Mouse (Mus musculus) myocyte (in vitro differentiated cells): ENCODE results near the gene Bach2. TPM values are rescaled to one million over a fixed set of nuclear protein-coding genes. Genes with fewer than 3 reads are reported as not detected.

Experiments used
- H3K27me3 ChIP-seq: one replicate; pipeline ENCODE4 v1.6.1; 2011; ENCODE audit not compliant: control insufficient read depth, insufficient read depth, insufficient read length
- H3K36me3 ChIP-seq: one replicate; pipeline ENCODE4 v1.6.1; 2011; ENCODE audit not compliant: control insufficient read depth, insufficient read depth
- H3K4me2 ChIP-seq: one replicate; pipeline ENCODE4 v1.6.1; 2011; ENCODE audit warnings: low read depth, control low read depth
- H3K4me3 ChIP-seq: one replicate; pipeline ENCODE4 v1.5.1; 2011; ENCODE audit warnings: mild to moderate bottlenecking, control low read depth, moderate library complexity
- H3K79me2 ChIP-seq: one replicate; pipeline ENCODE4 v1.6.1; 2011; ENCODE audit not compliant: control insufficient read depth, insufficient read depth
- H3ac ChIP-seq: one replicate; pipeline ENCODE4 v1.6.1; 2011; ENCODE audit not compliant: control insufficient read depth, insufficient read length
- CEBPB ChIP-seq: IDR thresholded peaks from 2 replicates; pipeline ENCODE4 v1.6.1; 2011; ENCODE audit warnings: mild to moderate bottlenecking, moderate library complexity; ENCODE audit not compliant: poor library complexity, insufficient read depth, severe bottlenecking
- E2F4 ChIP-seq: IDR thresholded peaks from one replicate; pipeline ENCODE4 v1.6.1; 2011; ENCODE audit warnings: mild to moderate bottlenecking, control low read depth, moderate library complexity; ENCODE audit not compliant: insufficient read depth
- MAX ChIP-seq: IDR thresholded peaks from one replicate; pipeline ENCODE4 v1.6.1; 2011; ENCODE audit warnings: low read depth, mild to moderate bottlenecking, control low read depth
- MYOD1 ChIP-seq, 3 experiments: IDR thresholded peaks; one replicate each; pipeline ENCODE4 v1.6.1; 2011; ENCODE audit warnings: control low read depth in 2 of 3, low read depth in 2 of 3, mild to moderate bottlenecking in 2 of 3, moderate library complexity in 1 of 3; ENCODE audit not compliant: insufficient read length in 2 of 3, control insufficient read depth in 1 of 3
- MYOG ChIP-seq, 3 experiments: IDR thresholded peaks; one replicate each; pipeline ENCODE4 v1.6.1; 2011; ENCODE audit warnings: control low read depth in 2 of 3, low read depth in 2 of 3, mild to moderate bottlenecking in 2 of 3; ENCODE audit not compliant: insufficient read length in 2 of 3, control insufficient read depth in 1 of 3, insufficient read depth in 1 of 3
- POLR2A ChIP-seq: IDR thresholded peaks from one replicate; pipeline ENCODE4 v1.6.1; 2011; ENCODE audit warnings: low read depth, mild to moderate bottlenecking, control low read depth, moderate library complexity; ENCODE audit not compliant: insufficient read length
- POLR2AphosphoS2 ChIP-seq: IDR thresholded peaks from one replicate; pipeline ENCODE4 v1.6.1; 2011; ENCODE audit warnings: low read depth, control low read depth; ENCODE audit not compliant: insufficient read length
- REST ChIP-seq: IDR thresholded peaks from one replicate; pipeline ENCODE4 v1.6.1; 2011; ENCODE audit warnings: mild to moderate bottlenecking, control low read depth, moderate library complexity; ENCODE audit not compliant: insufficient read depth, insufficient read length
- SRF ChIP-seq: IDR thresholded peaks from one replicate; pipeline ENCODE4 v1.6.1; 2011; ENCODE audit warnings: low read depth; ENCODE audit not compliant: control insufficient read depth, insufficient read length
- TCF12 ChIP-seq: IDR thresholded peaks from one replicate; pipeline ENCODE4 v1.6.1; 2011; ENCODE audit warnings: mild to moderate bottlenecking, control low read depth; ENCODE audit not compliant: poor library complexity, insufficient read depth, severe bottlenecking
- TCF3 ChIP-seq: IDR thresholded peaks from one replicate; pipeline ENCODE4 v1.6.1; 2011; ENCODE audit warnings: low read depth, control low read depth; ENCODE audit not compliant: insufficient read length
- USF1 ChIP-seq: IDR thresholded peaks from one replicate; pipeline ENCODE4 v1.6.1; 2011; ENCODE audit warnings: low read depth, mild to moderate bottlenecking, control low read depth, moderate library complexity
- polyA plus RNA-seq: library from polyadenylated mRNA; unstranded; fragments of >200 nt; fragmentation: generic; extraction: Trizol; gene quantifications from one replicate; pipeline ENCODE4 v1.2.1, GENCODE M21; 2012; ENCODE audit warnings: missing spikeins

Gene Bach2
- polyA plus RNA-seq, 1 experiment = 0.29 TPM

GRCm38 (mm10) chr4:32358602-32359464, 120.2 kb downstream of the Bach2 start:
- no peaks in the 10 kb centered on the region for H3K27me3 ChIP-seq
- no peak overlapping the region for H3ac ChIP-seq
- no peaks in the 10 kb centered on the region for H3K79me2 ChIP-seq
- peak overlapping the region; percentile 12 for H3K4me2 ChIP-seq
- no peak for TF ChIP-seq E2F4
- no peak for TF ChIP-seq MYOD1 (IDR thresholded peaks at IDR 0.05; ENCODE audit: control insufficient read depth in 1 of 3, insufficient read length in 2 of 3, low read depth in 2 of 3)
- no peak for TF ChIP-seq POLR2AphosphoS2
- TF ChIP-seq TCF3 = no peak
- TF ChIP-seq CEBPB = no peak
- TF ChIP-seq POLR2A = no peak
- TF ChIP-seq TCF12 = no peak
- no peak for TF ChIP-seq MAX
- no peak for TF ChIP-seq MYOG (IDR thresholded peaks at IDR 0.05; ENCODE audit: control insufficient read depth in 1 of 3, insufficient read depth in 1 of 3, insufficient read length in 2 of 3, low read depth in 2 of 3)
- TF ChIP-seq SRF = no peak
- TF ChIP-seq REST = no peak
- TF ChIP-seq USF1 = no peak
- H3K4me3 ChIP-seq = no peak overlapping the region
- H3K36me3 ChIP-seq = no peaks in the 10 kb centered on the region

DNA sequence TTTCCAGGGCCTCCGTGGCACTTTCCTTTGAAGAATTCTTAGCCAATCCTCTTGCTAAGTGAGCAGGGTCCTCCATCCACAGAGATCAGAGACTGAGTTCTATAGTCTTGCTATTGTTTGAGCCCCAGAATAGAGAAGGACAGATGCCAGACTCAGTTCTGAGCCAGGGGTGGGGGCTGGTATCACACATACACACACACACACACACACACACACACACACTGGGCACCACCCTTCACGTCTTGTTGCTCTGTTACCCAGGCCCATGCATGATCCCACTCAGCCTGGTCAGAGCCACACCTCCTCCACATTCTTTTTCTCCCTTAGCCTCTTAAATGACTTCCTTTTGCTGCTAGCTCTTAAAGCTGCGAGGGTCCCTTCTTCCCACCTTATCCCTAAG, 121.0 kb downstream of the Bach2 start:
- TF ChIP-seq SRF = no peak
- TF ChIP-seq POLR2AphosphoS2 = no peak
- no peak for TF ChIP-seq CEBPB
- TF ChIP-seq REST = no peak
- TF ChIP-seq USF1 = no peak
- no peak for TF ChIP-seq TCF3
- Histone ChIP-seq H3K36me3 (no peaks in the 10 kb centered on the region), H3K4me2 (no peak overlapping the region), H3ac (no peak overlapping the region), H3K27me3 (no peaks in the 10 kb centered on the region), H3K4me3 (no peak overlapping the region), H3K79me2 (no peaks in the 10 kb centered on the region)

DNA sequence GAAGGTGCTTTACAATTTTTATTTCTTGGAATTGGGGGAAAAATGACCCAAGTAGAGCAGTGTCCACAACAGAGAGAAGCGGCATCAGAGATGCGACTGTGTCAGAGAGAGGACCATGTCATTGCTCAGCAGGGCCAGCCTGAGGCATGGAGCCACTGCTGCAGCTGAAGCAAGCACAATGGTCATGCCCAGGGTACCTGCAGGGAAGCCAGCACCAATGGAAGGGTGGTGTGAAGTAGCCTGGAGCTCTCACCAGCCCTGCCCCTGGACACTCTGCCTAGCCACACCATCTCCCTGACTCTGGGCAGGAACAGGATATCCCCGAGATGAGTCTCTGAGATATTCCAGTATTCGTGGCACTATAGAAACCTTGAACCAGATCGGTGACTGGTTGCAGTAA, 121.9 kb downstream of the Bach2 start:
- TF ChIP-seq TCF3 = no peak
- TF ChIP-seq CEBPB = no peak
- TF ChIP-seq POLR2A = no peak
- no peak overlapping the region for H3ac ChIP-seq
- H3K27me3 ChIP-seq = no peaks in the 10 kb centered on the region
- no peaks in the 10 kb centered on the region for H3K79me2 ChIP-seq
- no peak overlapping the region for H3K4me3 ChIP-seq
- no peaks in the 10 kb centered on the region for H3K36me3 ChIP-seq
- no peak overlapping the region for H3K4me2 ChIP-seq

DNA sequence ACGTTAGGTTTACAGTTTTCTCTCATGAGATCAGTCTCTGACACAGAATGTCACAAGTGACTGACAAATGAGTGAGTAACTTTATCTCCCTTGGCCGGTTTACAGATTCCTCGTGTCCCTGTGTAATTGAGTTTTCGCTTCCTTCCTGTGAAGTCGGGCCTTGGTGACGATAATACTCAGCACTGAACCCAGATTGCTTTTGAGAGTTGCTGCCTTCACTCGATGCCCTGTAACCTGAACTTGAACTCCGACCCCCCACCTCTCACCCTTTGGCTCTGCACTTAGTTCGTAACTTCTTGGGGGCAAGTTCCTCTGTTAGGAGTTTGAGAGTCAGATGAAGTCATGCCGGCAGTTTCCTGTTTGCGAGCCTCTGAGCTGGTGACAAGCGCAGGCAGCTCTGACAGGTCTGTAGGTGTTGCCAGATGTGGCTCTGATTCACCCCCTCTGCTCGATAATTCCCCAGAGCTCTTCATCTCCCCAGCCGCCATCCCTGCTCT, 124.9 kb downstream of the Bach2 start:
- TF ChIP-seq MAX = no peak
- TF ChIP-seq POLR2AphosphoS2 = no peak
- no peak for TF ChIP-seq E2F4
- TF ChIP-seq USF1 = no peak
- no peak for TF ChIP-seq MYOD1 (IDR thresholded peaks at IDR 0.05; ENCODE audit: control insufficient read depth in 1 of 3, insufficient read length in 2 of 3, low read depth in 2 of 3)
- TF ChIP-seq SRF = no peak
- TF ChIP-seq TCF12 = no peak
- TF ChIP-seq POLR2A = no peak
- no peak for TF ChIP-seq REST
- no peak for TF ChIP-seq MYOG (IDR thresholded peaks at IDR 0.05; ENCODE audit: control insufficient read depth in 1 of 3, insufficient read depth in 1 of 3, insufficient read length in 2 of 3, low read depth in 2 of 3)
- TF ChIP-seq CEBPB = no peak
- TF ChIP-seq TCF3 = no peak

DNA sequence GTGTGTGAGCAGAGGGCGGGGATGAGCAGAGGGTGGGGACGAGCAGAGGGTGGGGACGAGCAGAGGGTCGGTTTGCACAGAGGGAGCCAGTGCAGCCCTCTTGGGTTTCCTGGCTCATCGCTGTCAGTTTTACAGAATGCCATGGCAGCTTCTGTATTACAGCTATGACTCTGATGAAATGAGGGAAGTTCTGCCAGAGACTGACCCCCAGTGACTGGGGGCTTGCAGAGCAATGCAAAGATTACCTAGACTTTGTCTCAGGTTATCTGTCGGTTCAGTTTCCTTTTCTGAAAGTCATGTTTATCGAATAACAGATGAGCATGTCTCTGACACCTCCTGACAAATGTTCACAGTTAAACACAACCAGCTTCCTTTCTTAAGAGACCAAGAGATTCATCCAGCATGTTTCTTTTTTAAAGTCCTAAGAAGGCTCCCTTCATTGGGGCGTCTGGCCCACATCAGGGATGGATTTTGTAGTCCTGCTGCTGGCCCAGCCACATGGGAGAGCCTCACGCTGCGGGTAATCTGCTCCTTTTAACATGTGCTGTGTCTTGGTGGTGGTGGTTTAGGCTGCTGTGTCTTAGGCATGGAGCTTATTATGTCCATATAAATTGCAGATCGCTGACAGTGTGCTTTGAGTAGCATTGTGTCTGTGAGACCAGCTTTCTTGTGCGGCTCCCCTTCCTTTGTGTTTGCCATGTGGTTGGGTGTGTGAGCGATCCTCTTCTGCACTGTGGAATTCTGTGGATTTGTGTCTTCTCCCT, 126.7 kb downstream of the Bach2 start:
- Histone ChIP-seq H3ac (no peak overlapping the region), H3K4me2 (no peak overlapping the region), H3K36me3 (no peaks in the 10 kb centered on the region), H3K27me3 (no peaks in the 10 kb centered on the region), H3K4me3 (no peak overlapping the region), H3K79me2 (no peaks in the 10 kb centered on the region)
- TF ChIP-seq SRF = no peak
- no peak for TF ChIP-seq TCF3
- no peak for TF ChIP-seq POLR2A
- no peak for TF ChIP-seq TCF12
- TF ChIP-seq MAX = no peak
- TF ChIP-seq REST = no peak
- no peak for TF ChIP-seq USF1
- no peak for TF ChIP-seq MYOG (IDR thresholded peaks at IDR 0.05; ENCODE audit: control insufficient read depth in 1 of 3, insufficient read depth in 1 of 3, insufficient read length in 2 of 3, low read depth in 2 of 3)
- TF ChIP-seq POLR2AphosphoS2 = no peak
- TF ChIP-seq E2F4 = no peak
- no peak for TF ChIP-seq CEBPB
- TF ChIP-seq MYOD1 (IDR thresholded peaks at IDR 0.05; ENCODE audit: control insufficient read depth in 1 of 3, insufficient read length in 2 of 3, low read depth in 2 of 3) = no peak

More for the DNA sequence above, 124.9 kb downstream of the Bach2 start:
- H3K79me2 ChIP-seq = no peaks in the 10 kb centered on the region
- H3K36me3 ChIP-seq = no peaks in the 10 kb centered on the region
- no peak overlapping the region for H3K4me2 ChIP-seq
- H3K4me3 ChIP-seq = no peak overlapping the region
- H3ac ChIP-seq = no peak overlapping the region
- H3K27me3 ChIP-seq = no peaks in the 10 kb centered on the region
